Mouse (Mus musculus) embryo, embryonic 11.5 days (tissue): ENCODE measurements around the gene Haus5.

ENCODE experiments used
- DNase-seq: peaks from one replicate; pipeline ENCODE4 v3.0.0-alpha.2; 2012; ENCODE audit warnings: low read depth, low spot score

The Haus5 gene

DNA sequence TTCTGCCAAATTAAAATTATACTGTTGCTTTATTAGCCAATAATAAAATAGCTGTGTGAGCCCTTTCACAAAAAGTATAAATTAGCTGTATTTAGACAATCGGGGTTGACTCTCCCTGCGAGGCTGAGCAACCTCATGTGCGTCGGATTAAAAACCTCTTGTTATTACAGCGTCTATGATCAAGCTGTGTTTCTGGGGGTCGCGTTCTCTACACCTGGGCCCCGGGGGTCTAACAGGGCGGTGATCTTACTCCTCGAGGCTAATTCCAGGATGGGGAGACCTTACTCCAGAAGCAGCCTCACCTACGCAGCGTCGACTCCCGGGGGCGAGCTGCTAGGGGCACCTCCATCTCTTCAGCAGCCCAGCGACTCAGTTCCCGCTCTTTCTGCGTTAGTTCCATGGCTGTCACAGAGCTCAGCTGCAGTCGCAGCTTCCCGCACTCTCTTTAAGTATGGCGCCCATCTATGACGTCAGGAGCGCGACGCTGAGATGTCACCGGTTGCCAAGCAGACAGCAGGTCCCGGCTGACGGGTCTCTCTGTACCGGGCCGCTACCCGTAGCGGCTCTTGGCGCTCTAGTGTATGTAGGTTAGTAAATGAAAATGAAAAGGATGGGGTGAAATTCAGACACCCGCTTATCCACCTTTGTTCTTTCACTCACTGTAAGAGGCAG is at the start of gene Haus5:
TSS of gene Haus5 (minus strand) at position 466 of the 672 bp plus-strand sequence.
- peak; percentile 89 for DNase-seq

DNA sequence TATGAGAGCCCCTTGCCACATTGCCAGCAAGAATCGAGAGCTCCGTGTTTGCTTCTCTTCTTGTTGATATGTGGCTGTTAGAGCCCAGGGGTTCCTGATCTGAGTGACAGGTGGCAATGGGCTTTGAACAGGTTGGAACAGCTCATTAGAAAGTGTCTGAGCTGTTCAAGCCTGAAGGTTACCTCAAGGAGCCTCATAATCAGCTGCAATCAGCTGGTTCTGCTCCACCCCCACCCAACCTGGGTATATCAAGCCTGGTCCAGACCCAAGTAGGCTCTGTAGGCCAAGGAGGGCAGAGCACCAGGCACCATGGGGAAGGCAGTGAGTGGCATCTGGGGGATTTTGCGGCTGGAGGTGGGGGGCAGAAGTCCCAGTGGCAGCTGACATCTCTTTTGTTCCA is 47.1 kb upstream of the Haus5 start, which contains the start of gene Atp4a:
TSS of gene Atp4a (plus strand) at position 268 of the 400 bp plus-strand sequence.
- DNase-seq, result no peak

DNA sequence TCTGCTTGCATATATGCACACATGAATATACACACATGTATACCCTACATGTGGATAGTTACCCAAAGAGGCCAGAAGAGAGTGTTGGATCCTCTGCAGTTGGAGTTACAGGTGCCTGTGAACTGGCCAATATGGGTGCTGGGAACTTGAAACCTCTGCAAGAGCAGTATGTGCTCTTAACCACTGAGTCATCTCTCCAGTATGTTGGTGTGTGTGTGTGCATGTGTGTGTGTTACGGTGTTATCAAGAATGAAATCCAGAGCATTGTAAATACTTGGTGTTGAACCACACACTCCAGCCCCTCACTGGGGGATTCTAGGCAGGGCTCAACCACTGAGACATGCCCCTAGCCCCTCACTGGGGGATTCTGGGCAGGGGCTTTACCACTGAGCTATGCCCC is 42.6 kb upstream of the Haus5 start:
- no peak for DNase-seq

GRCm38 (mm10) chr7:30706214-30706882 is 41.6 kb upstream of the Haus5 start:
- DNase-seq, result no peak

DNA sequence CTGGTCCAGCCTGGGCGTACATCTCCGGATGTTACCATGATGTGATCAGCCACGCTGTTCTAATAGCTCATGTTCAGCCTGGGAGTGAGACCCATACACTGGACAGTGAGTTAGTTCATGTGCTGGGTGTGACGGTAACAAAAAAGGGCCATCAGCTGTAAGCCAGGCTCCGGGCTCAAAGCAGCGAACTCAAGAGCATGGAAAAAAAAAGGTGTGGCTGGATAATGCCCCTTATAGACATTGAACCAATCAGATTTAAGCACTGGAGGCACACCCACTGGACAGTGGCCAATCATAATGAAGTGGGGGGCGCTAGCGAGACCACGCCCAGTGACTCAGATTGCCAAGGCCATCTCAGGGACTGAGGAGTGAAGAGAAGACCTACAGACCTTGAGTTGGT is 33.8 kb upstream of the Haus5 start, which contains the start of gene 2200002J24Rik:
TSS of gene 2200002J24Rik (plus strand) at position 338 of the 400 bp plus-strand sequence.
- DNase-seq, result no peak

- DNase-seq, result no peak
Observed at GRCm38 (mm10) chr7:30698101-30698500, 33.3 kb upstream of the Haus5 start.

DNA sequence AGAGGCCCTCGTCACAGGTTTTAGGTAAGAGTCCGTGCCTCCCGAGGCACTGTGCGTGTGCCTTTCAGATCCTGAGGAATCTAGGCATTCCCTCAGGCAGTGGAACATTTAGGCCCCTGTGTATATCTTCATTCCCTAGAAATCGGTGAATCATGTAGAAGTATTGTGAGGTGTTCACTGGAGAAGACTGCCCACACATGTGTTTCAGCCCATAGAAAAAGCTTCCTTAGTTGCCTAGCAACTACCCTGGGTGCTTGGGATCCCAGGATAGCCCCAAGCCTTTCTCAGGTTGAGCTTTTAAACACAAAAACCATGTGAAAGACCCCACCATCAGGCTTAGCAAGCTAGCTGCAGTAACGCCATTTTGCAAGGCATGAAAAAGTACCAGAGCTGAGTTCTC is 23.5 kb upstream of the Haus5 start:
- DNase-seq, result no peak

GRCm38 (mm10) chr7:30683425-30683824 is 18.6 kb upstream of the Haus5 start:
- no peak for DNase-seq

DNA sequence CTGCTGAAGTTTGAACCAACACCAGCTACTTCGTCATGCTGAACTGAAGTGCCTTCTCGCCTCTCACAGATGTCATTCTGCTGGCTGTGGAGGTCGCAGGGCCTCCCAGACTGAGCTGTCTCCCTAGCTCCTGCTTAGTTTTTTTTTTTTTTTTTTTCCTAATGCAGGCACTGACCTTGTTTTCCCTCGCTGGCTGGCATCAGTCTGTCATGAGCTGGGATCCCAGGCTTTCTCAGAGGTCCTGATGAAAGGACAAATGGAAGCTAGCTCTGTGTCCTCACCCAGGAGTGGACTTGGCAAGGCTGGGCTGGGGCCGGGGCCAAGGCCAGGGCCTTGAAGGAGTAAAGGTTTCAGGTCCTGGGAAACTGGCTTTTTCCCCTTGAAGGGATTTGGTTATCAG is 17.1 kb upstream of the Haus5 start:
- no peak for DNase-seq

- DNase-seq, result no peak
Observed at GRCm38 (mm10) chr7:30678263-30678975, 13.6 kb upstream of the Haus5 start.

- no peak for DNase-seq
Observed at GRCm38 (mm10) chr7:30671480-30671879, 6.7 kb upstream of the Haus5 start, which contains the start of gene Pmis2. Gene Pmis2, minus strand, starts transcription at chr7:30671605.

DNA sequence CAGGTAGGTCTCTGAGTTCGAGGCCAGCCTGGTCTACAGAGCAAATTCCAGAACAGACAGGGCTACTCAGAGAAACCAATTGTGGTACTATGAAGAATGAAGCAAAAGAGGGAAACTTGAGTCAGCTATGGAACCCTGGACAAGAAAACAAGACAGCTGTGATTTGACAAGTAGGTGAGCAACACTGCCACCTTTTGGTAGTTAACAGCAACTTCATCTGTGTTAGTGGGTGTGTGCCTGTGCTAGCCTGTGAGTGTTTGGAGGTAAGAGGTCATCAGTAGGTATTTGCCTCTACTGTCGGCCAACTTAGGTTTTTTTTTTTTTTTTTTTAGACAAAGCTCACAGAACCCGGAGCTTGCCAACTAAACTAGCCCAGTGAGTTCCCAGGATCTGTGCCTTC is 4.4 kb upstream of the Haus5 start:
- DNase-seq, result peak; percentile 19

DNA sequence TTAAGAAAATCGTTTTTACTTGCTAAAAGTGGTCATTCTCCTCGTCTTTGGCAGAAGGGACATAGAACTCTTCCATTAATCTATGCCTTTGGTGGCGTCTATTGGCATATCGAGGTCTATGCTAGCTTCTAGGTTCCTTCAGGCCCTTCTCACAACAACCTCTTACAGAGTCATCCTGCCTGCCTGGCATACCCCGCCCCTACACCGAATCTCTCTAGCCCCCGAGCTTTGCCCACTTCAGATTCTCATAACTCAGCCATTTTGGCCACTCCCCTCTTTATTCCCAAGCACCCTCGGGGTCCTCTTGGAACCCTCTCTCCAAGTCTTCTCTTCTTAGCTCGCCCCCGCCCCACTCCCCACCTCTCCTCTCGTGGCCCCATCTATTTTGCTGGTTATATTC is 527 bp upstream of the Haus5 start:
- no peak for DNase-seq

GRCm38 (mm10) chr7:30649591-30650540 is 14.9 kb downstream of the Haus5 start, which contains the start of gene Rbm42:
Gene Rbm42, minus strand, starts transcription at chr7:30650317.
- DNase-seq, result peak; percentile 96

- no peak for DNase-seq
Observed at GRCm38 (mm10) chr7:30639083-30639482, 25.7 kb downstream of the Haus5 start.

GRCm38 (mm10) chr7:30636395-30636794 is 28.4 kb downstream of the Haus5 start:
- no peak for DNase-seq

DNA sequence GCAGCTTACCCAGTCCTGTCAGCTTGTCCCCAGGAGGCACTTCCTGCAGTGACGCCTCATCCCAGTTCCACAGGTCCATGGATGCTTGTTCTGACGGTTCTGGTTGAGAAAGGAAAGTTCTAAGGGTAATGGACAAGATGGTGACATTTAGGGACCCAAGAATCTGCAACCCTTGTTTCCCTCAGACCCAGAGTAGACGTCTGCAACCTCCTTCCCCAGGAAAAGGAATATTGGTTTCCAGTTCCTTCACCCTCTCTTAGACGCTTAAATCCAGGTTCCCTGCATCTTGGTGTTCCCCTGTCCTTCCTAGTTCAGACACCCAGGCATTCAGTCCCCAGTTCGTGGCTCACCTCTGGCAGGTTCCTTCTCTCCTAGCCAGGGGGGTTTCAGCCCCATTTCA is 29.0 kb downstream of the Haus5 start, which contains the start of gene Etv2:
TSS of gene Etv2 (minus strand) at position 101 of the 400 bp plus-strand sequence.
- no peak for DNase-seq

GRCm38 (mm10) chr7:30634621-30635020 is 30.2 kb downstream of the Haus5 start:
- DNase-seq, result peak; percentile 49

DNA sequence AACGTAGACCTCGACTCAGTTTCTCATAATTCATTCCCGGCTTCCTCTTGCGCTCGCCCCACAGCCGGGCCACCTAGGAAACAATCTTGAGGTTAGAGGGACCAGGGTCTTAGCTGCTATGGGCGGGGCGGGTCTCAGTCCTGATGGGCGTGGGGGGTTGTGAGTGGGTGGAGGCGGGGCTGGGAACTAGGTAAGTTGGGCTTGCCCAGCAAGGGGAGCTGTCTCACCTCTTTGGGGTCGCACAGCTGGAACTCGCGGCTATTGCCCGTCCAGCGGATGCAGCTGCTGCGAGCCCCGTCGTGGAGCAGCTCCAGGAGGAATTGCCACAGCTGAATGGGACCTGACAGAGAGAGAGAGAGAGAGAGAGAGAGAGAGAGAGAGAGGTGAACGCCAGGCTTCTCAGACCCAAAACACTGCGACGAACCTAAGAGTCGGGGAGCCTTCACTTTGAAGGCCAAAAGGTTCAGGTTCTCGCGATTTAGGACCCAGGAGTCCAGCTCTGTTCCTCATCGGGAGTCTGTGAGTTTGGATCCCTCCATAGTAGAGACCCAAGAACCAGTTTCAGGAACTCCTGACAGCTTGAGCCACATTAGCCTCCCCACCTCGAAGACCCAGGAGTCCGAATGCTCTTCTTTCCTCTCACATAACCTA is 30.9 kb downstream of the Haus5 start:
- DNase-seq, result no peak

GRCm38 (mm10) chr7:30629013-30629412 is 35.8 kb downstream of the Haus5 start:
- DNase-seq, result no peak

GRCm38 (mm10) chr7:30626647-30627046 is 38.1 kb downstream of the Haus5 start:
- no peak for DNase-seq
